Mouse (Mus musculus): ENCODE data around the gene Aip.

Gene Aip

DNA sequence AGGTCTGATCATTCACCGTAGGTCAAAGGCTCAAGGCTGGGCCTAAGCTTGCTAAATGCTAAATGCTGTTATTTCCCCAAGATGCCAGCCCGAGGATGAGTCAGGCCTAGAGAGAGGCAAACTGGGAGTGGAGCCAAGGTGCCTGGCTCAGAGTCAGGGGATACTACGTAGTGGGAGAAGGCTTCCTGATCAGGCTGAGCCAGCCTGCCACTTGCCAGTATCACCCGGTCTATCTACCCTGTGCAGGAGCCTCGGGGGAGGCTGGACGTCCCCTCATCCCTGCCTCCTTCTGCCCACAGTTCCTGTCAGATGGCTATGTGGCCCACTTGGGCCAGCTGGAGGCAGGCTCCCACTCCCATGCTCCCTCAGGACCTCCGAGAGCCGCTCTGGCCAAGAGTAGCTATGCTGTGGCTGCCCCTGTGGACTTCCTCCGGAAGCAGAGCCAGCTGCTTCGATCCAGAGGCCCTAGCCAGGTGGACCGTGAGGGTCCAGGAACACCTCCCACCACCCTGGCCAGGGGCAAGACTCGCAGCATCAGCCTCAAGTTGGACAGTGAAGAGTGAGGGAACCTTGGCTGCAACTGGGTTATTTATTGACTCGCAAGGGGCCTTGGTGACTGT lies 12.4 kb downstream of the Aip start:
- no peak for DNase-seq (ENCODE audit: low read depth, low spot score)

DNA sequence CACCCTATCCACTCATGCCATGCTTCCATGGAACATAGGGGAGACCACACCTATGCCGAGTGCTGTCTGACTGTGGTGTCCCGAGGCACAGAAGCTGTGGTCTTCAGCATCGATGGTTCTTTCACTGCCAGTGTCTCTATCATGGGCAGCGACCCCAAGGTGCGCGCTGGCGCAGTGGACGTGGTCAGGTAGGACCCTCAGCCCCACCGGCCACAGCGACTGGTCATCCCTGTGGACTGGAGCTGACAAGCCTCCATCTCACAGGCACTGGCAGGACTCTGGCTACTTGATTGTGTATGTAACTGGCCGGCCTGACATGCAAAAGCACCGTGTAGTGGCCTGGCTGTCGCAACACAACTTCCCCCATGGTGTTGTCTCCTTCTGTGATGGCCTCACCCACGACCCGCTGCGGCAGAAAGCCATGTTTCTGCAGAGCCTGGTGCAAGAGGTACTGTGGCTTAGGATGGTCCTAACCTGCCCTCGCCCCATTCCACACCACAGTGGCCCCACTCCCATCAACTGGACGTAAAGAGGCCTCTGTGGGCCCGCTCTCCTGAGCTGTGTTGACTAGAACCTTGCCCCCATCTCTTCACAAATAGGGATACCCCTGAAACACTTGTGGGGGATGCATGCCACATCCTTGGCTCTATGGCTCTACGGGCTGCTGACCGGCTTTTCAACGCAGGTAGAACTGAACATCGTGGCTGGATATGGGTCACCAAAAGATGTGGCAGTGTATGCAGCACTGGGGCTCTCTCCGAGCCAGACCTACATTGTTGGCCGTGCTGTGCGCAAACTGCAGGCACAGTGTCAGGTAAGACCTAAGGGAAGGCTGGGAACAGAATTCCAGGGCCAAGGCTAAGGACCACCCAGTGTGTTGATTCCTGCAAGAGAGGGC lies 13.3 kb downstream of the Aip start:
- no peak for DNase-seq (ENCODE audit: low read depth, low spot score)

DNA sequence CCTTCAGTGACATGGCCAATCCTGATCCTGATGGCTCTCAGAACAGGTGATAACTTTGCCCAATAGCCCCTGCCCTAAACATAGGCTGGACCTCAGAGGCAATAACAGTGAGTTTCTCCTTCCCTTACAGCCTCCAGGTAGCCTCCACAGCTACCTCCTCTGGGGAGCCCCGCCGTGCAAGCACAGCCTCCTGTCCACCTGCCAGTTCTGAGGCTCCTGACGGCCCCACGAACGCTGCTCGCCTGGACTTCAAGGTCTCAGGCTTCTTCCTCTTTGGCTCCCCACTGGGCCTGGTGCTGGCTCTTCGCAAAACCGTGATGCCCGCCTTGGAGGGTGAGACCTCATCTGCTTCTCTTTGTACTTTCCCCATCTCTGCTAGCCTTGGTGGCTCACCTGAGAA lies 17.1 kb downstream of the Aip start:
- DNase-seq (ENCODE audit: low read depth, low spot score), result no peak

DNA sequence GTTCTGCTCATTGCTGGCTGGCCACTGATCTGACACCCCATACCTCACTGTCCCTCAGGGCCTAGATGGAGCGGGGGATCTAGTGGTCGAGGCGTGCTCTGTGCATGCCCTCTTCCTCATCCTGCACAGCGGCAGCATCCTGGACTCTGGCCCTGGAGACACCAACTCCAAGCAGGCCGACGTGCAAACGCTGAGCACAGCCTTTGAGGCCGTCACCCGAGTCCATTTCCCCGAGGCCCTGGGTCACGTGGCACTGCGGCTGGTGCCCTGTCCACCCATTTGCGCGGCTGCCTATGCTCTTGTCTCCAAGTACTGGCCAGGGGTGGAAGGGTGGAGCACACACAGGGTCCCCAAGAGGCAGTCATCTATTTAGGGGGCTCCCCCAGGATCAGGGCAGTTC lies 19.0 kb downstream of the Aip start:
- DNase-seq (ENCODE audit: low read depth, low spot score), result no peak

DNA sequence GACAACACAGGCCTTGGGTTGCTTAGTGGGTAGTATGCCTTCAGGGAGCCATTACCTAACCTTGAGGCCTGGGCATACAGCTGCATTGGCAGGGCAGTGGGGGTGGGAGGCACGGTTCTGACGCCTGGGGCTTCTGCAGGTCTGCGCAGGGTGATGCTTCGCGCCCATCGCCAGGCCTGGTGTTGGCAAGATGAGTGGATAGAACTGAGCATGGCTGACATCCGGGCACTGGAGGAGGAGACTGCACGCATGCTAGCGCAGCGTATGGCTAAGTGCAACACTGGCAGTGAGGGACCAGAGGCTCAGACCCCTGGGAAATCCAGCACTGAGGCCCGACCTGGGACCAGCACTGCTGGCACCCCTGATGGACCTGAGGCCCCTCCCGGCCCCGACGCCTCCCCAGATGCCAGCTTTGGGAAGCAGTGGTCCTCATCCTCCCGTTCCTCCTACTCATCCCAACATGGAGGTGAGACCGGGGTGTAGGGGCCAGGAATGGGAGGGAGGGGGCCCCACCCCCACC lies 20.9 kb downstream of the Aip start:
- DNase-seq (ENCODE audit: low read depth, low spot score), result no peak

DNA sequence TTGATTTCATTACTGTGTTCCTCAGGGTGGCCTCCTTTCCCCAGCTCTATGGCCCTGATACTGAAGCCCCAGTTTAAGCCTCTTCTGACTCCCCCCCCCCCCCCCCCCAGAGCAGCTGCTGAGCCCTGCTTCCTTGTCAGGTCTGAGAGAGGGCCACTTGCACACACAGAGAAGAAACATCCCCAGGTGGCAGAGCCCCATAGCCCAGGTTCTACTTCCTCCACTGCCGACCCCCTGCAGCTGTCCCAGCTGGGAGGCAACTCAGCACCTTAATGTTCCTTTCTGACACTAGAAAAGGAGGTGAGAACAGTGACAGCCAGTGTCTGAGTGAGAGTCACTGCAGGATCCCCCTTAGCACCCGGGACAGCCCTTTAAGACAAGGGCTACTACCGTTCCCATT lies 21.9 kb downstream of the Aip start:
- DNase-seq (ENCODE audit: low read depth, low spot score), result no peak

DNA sequence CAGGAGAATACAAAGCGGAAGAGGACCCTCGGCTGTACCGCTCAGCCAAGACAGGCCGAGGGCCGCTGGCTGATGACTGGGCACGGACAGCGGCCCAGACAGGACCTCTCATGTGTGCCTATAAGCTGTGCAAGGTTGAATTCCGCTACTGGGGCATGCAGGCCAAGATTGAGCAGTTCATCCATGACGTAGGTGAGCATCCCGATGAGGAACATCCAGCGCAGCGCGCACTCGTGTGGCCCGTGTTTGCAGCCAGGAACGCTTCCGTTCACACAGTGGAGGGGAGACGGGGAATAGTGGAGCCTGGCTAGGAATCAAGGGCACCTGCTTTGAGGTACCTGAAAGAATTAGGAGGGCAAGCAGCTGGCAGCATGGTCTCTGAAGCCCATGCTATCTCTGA lies 22.4 kb downstream of the Aip start:
- no peak for DNase-seq (ENCODE audit: low read depth, low spot score)

DNA sequence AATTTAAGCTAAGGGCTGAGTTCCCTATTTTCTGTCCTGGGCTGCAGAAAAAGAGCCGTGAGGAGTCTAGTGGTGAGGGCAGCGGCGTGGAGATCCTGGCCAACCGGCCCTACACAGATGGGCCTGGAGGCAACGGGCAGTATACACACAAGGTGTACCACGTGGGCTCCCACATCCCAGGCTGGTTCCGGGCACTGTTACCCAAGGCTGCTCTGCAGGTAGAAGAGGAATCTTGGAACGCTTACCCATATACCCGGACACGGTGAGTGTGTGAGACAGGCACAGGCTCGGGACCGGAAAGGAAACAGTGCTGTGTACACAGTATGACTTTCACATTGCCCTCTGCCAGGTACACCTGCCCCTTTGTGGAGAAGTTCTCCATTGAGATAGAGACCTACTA lies 23.0 kb downstream of the Aip start:
- no peak for DNase-seq (ENCODE audit: low read depth, low spot score)

DNA sequence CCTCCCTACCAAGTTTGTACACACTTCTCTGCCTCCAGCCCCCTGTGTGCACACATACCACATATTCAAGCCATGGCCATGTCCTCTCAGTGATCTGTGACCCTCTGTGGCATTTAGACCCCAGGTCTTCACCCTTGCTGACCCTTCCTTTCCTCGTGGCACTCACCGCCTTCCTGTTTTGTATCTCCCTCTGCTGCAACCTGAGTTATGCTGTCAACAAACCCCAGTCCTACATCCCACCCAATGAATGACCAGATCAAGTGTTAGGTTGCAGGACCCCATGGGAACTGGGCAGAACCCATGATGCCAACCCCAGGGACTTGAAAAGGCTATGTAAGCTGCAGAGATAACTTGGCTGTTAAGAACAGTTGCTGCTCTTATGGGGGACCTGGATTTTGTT lies 23.6 kb downstream of the Aip start:
- no peak for DNase-seq (ENCODE audit: low read depth, low spot score)

DNA sequence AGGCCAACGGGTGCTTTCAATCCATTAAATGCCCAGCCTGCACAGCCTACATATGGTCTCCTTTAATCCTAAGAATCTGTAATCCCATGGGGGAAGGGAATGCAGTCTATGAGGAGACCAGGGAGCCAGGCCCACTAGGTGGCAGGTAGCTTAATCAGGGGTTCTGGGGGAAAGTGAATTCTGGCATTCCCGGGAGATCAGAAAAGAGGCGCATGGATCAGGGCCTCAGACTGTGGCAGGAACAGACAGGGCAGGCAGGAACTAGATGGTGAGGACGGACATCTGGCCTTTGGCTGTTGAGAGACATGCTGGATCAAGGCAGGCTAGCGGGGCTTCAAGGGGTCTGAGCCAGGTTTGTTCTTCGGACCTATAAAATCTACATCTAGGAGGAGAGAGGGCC lies 24.2 kb downstream of the Aip start:
- DNase-seq (ENCODE audit: low read depth, low spot score), result peak; percentile 90

DNA sequence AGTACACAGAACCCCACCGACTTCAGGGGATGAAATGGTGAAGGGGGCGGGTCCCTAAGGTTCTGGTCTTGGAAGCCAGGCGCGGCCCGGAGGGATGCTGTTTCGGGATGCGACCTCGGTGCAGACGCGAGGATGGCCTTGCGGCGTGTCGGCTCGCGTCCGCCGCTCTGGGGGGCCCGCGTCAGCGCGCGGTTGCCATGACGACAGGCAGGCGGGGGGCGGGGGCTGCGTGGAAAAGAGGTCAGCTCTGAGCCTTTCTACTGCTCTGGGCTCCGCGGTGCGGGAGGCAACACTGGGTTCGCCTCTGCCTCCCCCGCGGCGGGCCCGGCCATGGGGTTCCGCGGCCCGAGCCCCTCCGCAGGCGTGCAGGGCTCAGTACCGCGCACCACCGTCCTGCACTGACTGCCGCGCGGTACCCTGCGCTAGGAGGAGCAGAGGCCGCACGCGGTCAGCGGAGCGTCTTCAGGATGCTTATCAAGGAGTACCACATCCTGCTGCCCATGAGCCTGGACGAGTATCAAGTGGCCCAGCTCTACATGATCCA lies 24.9 kb downstream of the Aip start:
- no peak for DNase-seq (ENCODE audit: low read depth, low spot score)

DNA sequence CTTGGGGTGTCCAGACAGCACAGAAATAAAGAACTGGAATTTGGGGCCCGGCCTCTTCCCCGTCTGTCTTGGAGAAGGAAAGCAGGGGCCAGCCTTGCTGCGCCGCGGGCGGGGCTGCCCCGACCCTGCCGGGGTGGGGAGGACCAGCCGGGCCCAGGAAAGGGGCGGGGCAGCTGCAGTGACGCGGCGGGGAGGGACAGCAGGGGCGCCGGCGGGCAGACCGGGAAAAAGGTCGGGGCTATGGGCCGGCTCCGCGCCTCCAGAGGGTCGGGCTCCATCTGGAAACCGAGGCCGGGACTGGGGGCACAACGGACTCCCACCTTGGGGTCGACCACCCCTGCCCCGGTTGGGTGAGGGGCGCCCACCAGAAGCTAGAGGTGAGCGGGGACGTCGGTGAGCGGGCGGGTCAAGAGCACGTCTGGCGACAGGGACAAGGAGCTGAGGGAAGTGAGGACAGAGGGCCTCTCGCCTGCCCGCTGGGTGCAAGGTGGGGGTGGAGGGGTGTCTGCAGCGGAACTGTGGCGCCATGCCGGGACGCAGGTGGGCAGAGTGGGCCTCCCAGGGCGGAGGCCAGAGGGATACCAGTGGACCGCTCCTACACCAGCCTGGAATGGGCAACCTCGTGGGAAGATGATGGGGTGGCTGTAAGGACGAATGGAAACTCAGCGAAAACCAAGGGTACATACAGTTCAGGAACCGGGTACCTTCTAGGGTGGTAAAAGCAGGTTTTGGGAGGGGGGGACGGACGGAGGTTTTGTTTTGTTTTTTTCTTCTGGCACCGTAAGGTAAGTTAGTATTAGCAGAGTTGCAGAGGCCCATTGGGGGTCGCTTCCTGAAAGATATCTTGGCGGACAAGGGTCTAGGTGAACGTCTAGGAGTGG lies 25.6 kb downstream of the Aip start, which contains the start of gene Pitpnm1:
Pitpnm1 (plus strand) TSS at position 162 of the 881 bp plus-strand sequence.
- DNase-seq (ENCODE audit: low read depth, low spot score), result no peak

DNA sequence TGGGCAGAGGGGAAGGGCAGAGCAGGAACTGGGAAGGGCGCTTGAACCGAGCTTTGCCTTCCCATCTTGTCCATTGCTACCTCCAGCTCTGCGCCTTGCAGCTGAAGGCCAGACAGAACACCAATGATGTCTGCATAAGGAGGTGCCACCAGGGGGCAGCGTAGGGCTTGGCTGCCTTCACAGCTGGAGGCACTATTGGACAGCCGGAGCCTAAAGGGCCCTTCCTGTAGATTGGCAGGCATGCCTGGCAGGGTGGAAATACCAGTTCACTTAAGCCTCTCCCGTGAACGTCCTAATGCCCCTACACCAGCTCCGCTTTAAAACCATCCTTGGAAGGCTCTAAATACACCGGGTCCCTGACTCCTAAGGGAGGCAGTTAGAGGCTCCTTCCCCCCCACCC lies 26.6 kb downstream of the Aip start:
- DNase-seq (ENCODE audit: low read depth, low spot score), result peak; percentile 85

DNA sequence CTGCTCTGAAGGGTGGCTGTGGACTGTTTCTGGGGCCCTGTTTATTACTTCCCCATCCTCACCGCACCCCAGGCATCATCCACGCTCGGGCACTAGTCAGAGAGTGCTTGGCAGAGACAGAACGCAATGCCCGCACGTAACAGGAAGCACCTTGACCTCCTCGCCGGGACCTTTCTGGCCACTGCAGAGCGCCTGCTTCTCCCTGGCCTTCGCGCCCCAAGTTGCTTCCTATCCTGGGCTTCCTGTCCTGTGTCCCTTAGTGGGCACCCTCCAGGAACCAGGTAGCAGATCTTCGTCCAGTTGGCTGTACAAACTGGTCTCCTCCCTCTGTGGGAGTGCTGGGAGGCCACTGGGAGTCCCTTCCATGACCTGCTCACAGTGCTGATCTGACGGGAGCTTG lies 27.2 kb downstream of the Aip start:
- DNase-seq (ENCODE audit: low read depth, low spot score), result no peak

DNA sequence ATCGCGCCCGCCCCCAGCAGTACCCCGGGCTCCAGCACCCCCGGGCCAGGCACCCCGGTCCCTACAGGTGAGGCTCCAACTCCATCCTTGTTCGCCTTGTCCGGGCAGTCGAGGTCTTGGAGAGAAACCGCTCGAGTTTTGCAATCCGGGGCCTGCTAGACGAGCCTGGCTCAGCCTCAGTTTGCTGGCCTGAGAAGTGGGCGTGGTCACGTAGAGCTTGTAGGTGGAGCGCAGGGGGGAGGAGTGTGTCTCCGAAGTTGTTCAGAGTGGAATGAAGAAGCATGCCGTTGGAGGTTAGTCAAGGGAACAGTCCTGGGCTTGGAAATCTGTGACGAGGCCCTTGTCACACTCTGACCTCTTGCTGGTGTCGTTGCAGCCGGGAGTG lies 28.2 kb downstream of the Aip start:
- DNase-seq (ENCODE audit: low read depth, low spot score), result no peak

DNA sequence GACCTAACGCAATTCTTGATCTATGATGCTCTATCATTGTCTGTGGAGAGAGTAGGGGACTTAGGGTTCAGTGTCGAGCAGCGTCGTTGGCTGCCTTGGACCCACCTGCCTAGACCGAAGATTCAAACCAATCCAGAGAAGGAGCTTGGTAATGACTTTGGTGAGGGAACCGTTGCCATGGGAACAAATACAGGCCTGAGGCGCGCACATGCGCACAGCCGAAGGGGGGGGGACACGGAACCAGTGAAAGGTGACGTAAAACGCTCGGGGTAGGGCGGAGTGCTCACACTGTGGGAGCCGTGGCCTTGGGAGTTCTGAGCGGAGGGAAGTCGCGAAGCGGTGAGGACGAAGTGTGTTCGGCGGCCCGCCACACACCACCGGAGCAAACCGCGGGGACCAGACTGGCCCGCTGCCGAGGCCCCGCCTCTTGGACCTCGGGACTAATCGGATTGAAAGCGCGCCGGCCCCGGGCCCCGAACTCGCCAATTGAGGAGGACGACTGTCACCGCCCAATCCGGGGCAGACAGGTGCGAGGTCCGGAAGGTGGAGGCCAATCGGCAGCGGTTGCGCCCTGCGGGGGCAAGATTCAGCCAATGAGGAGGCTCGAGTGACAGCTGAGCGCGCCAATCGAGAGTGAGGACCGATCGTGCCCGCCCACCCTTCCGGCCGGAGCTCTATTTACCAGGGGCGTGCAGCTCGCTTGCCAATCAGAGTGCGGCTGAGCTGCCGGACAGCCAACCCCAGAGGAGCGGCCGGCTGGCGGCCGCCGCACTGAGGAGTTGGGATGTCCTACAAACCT lies 28.8 kb downstream of the Aip start, which contains the start of gene Cdk2ap2:
Cdk2ap2 (plus strand) TSS at position 541 of the 799 bp plus-strand sequence.
- peak; percentile 97 for DNase-seq (ENCODE audit: low read depth, low spot score)

DNA sequence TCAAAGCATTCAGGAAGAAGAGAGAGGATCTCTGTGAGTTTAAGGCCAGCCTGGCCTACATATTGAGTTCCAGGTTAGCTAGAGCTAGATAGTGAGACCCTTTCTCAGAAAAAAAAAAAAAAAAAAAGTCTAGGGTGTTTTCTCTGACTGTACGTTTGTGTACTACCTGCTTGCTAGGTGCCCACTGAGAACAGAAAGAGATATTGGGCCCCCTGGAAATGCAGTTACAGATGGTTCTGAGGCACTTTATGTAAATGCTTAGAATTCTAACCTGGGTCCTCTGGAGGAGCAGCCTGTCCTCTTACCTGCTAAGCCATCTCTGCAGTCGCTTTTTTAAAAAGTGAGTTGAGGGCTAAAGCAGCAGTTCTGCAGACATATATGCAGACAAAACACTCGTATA lies 29.9 kb downstream of the Aip start:
- no peak for DNase-seq (ENCODE audit: low read depth, low spot score)

DNA sequence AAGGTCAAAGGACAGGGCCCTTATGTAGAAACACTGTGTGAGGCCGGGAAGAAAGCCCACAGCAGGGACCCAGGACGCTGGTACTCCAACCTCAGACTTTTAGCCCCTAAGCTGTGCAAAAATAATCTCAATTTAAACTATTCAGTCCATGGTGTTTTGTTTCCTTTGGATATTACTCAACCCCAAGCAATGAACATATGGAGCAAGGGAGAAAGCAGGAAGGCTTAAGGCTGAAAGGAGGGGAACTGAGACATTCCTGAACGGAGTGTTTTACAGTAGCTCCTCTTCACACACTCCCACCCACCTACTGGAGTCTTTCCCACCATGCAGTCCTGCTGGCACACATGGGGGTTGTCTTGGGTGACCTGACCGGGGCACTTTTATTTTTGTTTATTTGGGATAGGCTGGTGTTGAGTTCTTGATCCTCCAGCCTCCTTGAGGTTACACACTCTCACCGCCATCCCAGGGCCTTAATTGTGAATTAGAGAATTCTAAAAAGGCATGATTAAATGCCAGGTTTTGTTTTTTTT lies 30.8 kb downstream of the Aip start:
- DNase-seq (ENCODE audit: low read depth, low spot score), result no peak

DNA sequence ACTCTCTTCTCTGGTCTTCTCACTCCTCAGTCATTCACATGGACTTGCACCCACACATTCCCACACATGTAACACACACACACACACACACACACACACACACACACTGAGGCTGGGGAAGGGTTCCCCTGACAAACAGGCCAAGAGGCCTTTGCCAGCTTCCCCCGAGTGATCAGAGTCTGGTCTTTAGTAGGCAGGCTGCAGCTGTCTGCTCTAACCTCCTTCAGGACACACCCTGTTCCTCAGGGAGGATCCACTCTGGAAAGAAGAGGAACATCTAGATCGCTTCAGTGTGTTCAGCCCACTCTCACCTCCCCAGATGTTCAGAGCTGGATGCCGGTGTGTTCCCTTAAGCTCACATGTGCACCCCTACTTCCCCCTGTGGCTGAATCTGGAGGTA lies 31.3 kb downstream of the Aip start:
- no peak for DNase-seq (ENCODE audit: low read depth, low spot score)

DNA sequence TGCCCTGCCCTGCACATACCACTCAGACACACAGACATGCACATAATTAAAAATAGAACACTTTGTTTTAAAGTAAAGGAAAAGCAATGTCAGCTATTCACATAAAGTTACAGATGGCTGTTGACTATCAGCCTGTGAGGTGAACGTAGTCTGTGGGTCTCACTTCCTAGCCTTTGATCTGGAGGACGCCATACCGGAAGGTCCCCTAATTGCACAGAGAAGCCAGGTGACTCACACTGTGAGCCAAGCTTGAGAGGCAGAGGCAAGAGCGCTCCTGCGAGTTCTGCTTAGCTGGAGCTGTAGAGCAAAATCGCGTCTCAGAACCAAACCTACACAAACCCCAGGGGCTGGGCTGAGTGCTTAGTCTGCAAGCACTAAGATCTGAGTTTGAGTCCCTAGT lies 31.9 kb downstream of the Aip start:
- no peak for DNase-seq (ENCODE audit: low read depth, low spot score)

DNA sequence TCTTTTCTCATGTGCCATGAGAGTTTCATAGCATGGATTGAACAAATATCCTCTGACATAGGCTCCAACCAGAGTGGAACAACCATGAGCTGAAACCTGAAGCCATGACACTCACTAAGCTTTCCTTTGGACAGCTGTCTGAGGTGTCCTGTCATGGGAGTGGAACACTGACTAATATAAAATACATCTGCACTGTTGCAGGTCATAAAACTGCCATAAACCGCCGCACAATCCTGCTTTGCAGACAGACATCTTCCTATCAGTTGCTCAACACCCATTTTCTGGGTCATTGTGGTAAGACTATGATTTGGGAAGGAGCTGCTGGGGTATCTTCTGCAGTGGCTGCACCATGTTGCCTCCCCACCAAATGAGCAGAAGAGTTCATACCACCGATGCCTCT lies 32.9 kb downstream of the Aip start:
- DNase-seq (ENCODE audit: low read depth, low spot score), result no peak

Measured in retina, adult 2 months (tissue).